Comparison of ENCODE assay signal across 18 mouse cellular contexts in the genomic region with DNA sequence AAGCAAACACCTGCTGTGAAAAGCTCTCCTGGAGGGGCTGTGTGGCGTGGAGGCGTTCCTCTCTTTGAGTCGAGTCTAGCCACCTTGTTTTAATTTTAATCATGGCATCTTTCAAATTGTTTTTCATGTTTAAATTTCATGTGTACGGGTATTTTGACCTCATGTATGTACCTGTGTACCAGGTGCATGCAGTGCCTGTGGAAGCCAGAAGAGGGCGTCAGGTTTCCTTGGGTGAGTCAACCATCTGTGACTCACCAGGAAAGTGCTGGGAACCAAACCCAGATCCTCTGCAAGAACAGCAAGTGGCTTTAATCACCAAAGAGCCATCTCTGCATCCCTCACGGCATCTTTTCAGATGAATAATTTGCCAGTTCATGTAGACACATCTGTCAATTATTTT.
DNase-seq lines count a peak whose midpoint lies in the region; ATAC-seq and TF ChIP-seq lines count a peak whose summit lies in the region.
"Had no signal": no experiment of that assay in that cellular context is flagged by ENCODE, and none has a peak within 500 bp of the region (broad histone marks: within the 10 kb centered on the region; RNA-seq: fewer than 3 reads in every experiment).

No protein-coding gene starts in this region.

- no peaks in the 10 kb centered on the region for H3K4me1 ChIP-seq in liver, postnatal 0 days (ENCODE audit: insufficient read depth)
- no peaks in the 10 kb centered on the region for H3K4me1 ChIP-seq in liver, embryonic 11.5 days (replicated peaks; ENCODE audit: control insufficient read depth, insufficient read depth, low read length)
- H3K4me1 ChIP-seq in E14TG2a.4 (replicated peaks; ENCODE audit: low read depth, low read length) (0 out of 2 replicates have a peak, but pooled peaks cover 5% of the 10 kb centered on the region), MEL (ENCODE audit: control insufficient read depth in 1 of 2, insufficient read depth in 2 of 2, low read length in 2 of 2) (no peaks in the 10 kb centered on the region)
- H3K4me1 ChIP-seq: intestine, embryonic 15.5 days had no signal

- no peak overlapping the region for H3K9ac ChIP-seq in liver, postnatal 0 days (replicated peaks)
- no peak overlapping the region for H3K9ac ChIP-seq in liver, embryonic 11.5 days (ENCODE audit: low read depth, low read length)
- H3K9ac ChIP-seq in MEL (ENCODE audit: control insufficient read depth, low read depth, low read length, poor library complexity, severe bottlenecking): no peak overlapping the region
- H3K9ac ChIP-seq: embryonic facial prominence, embryonic 15.5 days; intestine, embryonic 15.5 days; limb, embryonic 13.5 days; neural tube, embryonic 12.5 days had no signal

- H3K4me3 ChIP-seq in liver, postnatal 0 days (ENCODE audit: low read depth, low read length): no peak overlapping the region
- H3K4me3 ChIP-seq in liver, embryonic 11.5 days (ENCODE audit: low read depth, low read length): no peak overlapping the region
- H3K4me3 ChIP-seq in E14TG2a.4 (replicated peaks; ENCODE audit: low read length) (no peak overlapping the region), MEL (ENCODE audit: control insufficient read depth in 1 of 2, insufficient read depth in 1 of 2, low read depth in 2 of 2, low read length in 2 of 2) (no peak overlapping the region)
- H3K4me3 ChIP-seq: embryonic facial prominence, embryonic 15.5 days; intestine, embryonic 15.5 days; limb, embryonic 13.5 days; neural tube, embryonic 12.5 days had no signal

- TF ChIP-seq EP300 in liver, postnatal 0 days (IDR thresholded peaks at IDR 0.05; ENCODE audit: low read depth): no peak
- no peak for TF ChIP-seq EP300 in MEL (IDR thresholded peaks at IDR 0.05; ENCODE audit: low read depth in 1 of 2, low read length in 2 of 2)

- no peaks in the 10 kb centered on the region for H3K36me3 ChIP-seq in liver, postnatal 0 days (replicated peaks; ENCODE audit: insufficient read depth, low read length)
- no peaks in the 10 kb centered on the region for H3K36me3 ChIP-seq in liver, embryonic 11.5 days (ENCODE audit: control insufficient read depth, insufficient read depth, low read length)
- H3K36me3 ChIP-seq in E14TG2a.4 (ENCODE audit: insufficient read depth, low read length): no peaks in the 10 kb centered on the region
- H3K36me3 ChIP-seq in MEL (ENCODE audit: control insufficient read depth in 1 of 2, insufficient read depth in 2 of 2, low read length in 2 of 2): no peaks in the 10 kb centered on the region
- no peaks in the 10 kb centered on the region for H3K36me3 ChIP-seq in splenic B cell, adult 2 months (ENCODE audit: control insufficient read depth, insufficient read depth, low read length, poor library complexity, severe bottlenecking)
- H3K36me3 ChIP-seq: embryonic facial prominence, embryonic 15.5 days; intestine, embryonic 15.5 days; limb, embryonic 13.5 days; neural tube, embryonic 12.5 days had no signal

- H3K27ac ChIP-seq in liver, postnatal 0 days (ENCODE audit: low read depth): no peak overlapping the region
- H3K27ac ChIP-seq in liver, embryonic 11.5 days (ENCODE audit: low read depth, low read length): no peak overlapping the region
- no peak overlapping the region for H3K27ac ChIP-seq in MEL (ENCODE audit: control insufficient read depth, low read depth, low read length)
- H3K27ac ChIP-seq: embryonic facial prominence, embryonic 15.5 days; intestine, embryonic 15.5 days; limb, embryonic 13.5 days; neural tube, embryonic 12.5 days had no signal

- no peaks in the 10 kb centered on the region for H3K79me2 ChIP-seq in MEL (ENCODE audit: control insufficient read depth, insufficient read depth, low read length, poor library complexity)

- DNase-seq in liver, postnatal 0 days: no peak
- no peak for DNase-seq in liver, embryonic 11.5 days (ENCODE audit: low spot score)
- peak; percentile 16 for DNase-seq in MEL (ENCODE audit: low read depth, low spot score)
- peak; percentile 8 for DNase-seq in splenic B cell, adult 2 months (ENCODE audit: low read depth, low spot score)
- no peak for DNase-seq in layer of hippocampus, adult 9-11 months
- DNase-seq in left cerebral cortex, postnatal 36 days (ENCODE audit: low spot score in 2 of 2): no peak
- DNase-seq: adrenal gland, adult 8-10 months; cerebellum, adult 11 months; cerebellum, postnatal 14 days; embryo, embryonic 11 days; gastrocnemius, postnatal 10 days; heart, adult 18-20 months; spleen, adult 18-20 months had no signal

- WGBS in liver, postnatal 0 days (ENCODE audit: insufficient replicate concordance): 80% methylated on average over 6 of the region's 6 CpGs
- WGBS in liver, embryonic 11.5 days: 82% methylated on average over 6 of the region's 6 CpGs

- 0 out of 2 replicates have a peak, but pooled peaks have one; percentile 10 for TF ChIP-seq CTCF in liver, postnatal 0 days (IDR thresholded peaks at IDR 0.05; ENCODE audit: low read depth)
- peak; percentile 64 for TF ChIP-seq CTCF in E14TG2a.4 (conservative IDR thresholded peaks at IDR 0.05; ENCODE audit: low read length)
- TF ChIP-seq CTCF in MEL (IDR thresholded peaks at IDR 0.05 in 2 of 3, conservative IDR thresholded peaks at IDR 0.05 in 1 of 3; ENCODE audit: control insufficient read depth in 1 of 3, insufficient read depth in 1 of 3, low read depth in 2 of 3, low read length in 3 of 3, poor library complexity in 1 of 3, severe bottlenecking in 1 of 3): peak; percentile 27 to 42 (median 36); a peak in 5 of 6 replicates

- intact Hi-C loops in left cerebral cortex, postnatal 36 days (cut with DNase I): no loop called here

- no peaks in the 10 kb centered on the region for H3K27me3 ChIP-seq in liver, postnatal 0 days (ENCODE audit: insufficient read depth, low read length)
- no peaks in the 10 kb centered on the region for H3K27me3 ChIP-seq in liver, embryonic 11.5 days (replicated peaks; ENCODE audit: control insufficient read depth, insufficient read depth, low read length)
- H3K27me3 ChIP-seq in E14TG2a.4 (ENCODE audit: insufficient read depth, low read length): no peaks in the 10 kb centered on the region; the same call in 1 of the 2 replicates
- H3K27me3 ChIP-seq in MEL (ENCODE audit: control insufficient read depth in 1 of 2, insufficient read depth in 2 of 2, low read length in 2 of 2): no peaks in the 10 kb centered on the region
- H3K27me3 ChIP-seq in splenic B cell, adult 2 months (ENCODE audit: control insufficient read depth, insufficient read depth, low read length, poor library complexity, severe bottlenecking): no peaks in the 10 kb centered on the region
- H3K27me3 ChIP-seq: embryonic facial prominence, embryonic 15.5 days; intestine, embryonic 15.5 days; limb, embryonic 13.5 days; neural tube, embryonic 12.5 days had no signal

- H3K4me2 ChIP-seq in liver, postnatal 0 days (ENCODE audit: low read depth, low read length): no peak overlapping the region
- H3K4me2 ChIP-seq in liver, embryonic 11.5 days: no peak overlapping the region
- H3K4me2 ChIP-seq: embryonic facial prominence, embryonic 15.5 days; intestine, embryonic 15.5 days; limb, embryonic 13.5 days; neural tube, embryonic 12.5 days had no signal

- no peak for TF ChIP-seq POLR2A in MEL (IDR thresholded peaks at IDR 0.05; ENCODE audit: control insufficient read depth in 1 of 2, insufficient read depth in 1 of 2, low read depth in 1 of 2, low read length in 2 of 2, poor library complexity in 1 of 2)

- H3K9me3 ChIP-seq in liver, postnatal 0 days (ENCODE audit: low read length): no peaks in the 10 kb centered on the region
- H3K9me3 ChIP-seq in liver, embryonic 11.5 days (ENCODE audit: control insufficient read depth, low read length): no peaks in the 10 kb centered on the region
- H3K9me3 ChIP-seq in E14TG2a.4 (ENCODE audit: low read length) (0 out of 2 replicates have a peak, but pooled peaks cover 2% of the 10 kb centered on the region), MEL (replicated peaks; ENCODE audit: insufficient read depth, low read length) (no peaks in the 10 kb centered on the region)
- H3K9me3 ChIP-seq: embryonic facial prominence, embryonic 15.5 days; intestine, embryonic 15.5 days; limb, embryonic 13.5 days; neural tube, embryonic 12.5 days had no signal

- ATAC-seq in liver, postnatal 0 days: no peak
- no peak for ATAC-seq in liver, embryonic 11.5 days (replicated peaks; ENCODE audit: low FRiP score)
- ATAC-seq: intestine, embryonic 15.5 days had no signal

- peak; percentile 29 for TF ChIP-seq RAD21 in MEL (IDR thresholded peaks at IDR 0.05; ENCODE audit: low read depth, low read length)

TF ChIP-seq in MEL, 35 proteins besides CTCF, POLR2A, EP300 and RAD21:
- TF ChIP-seq SMC3 (IDR thresholded peaks at IDR 0.05; ENCODE audit: low read depth, low read length) (peak; percentile 43), ZC3H11A (IDR thresholded peaks at IDR 0.05; ENCODE audit: low read depth, low read length) (peak; percentile 49), USF2 (IDR thresholded peaks at IDR 0.05; ENCODE audit: borderline replicate concordance in 1 of 2, insufficient read depth in 1 of 2, low read depth in 1 of 2, low read length in 2 of 2) (no peak)

Comparison
In these comparisons a context has a peak if more than half of its experiments do, and no peak if none do; other contexts are left out.
1. DNase-seq: peak in MEL (single experiment) and splenic B cell, adult 2 months (single experiment); none in liver, postnatal 0 days (single experiment), liver, embryonic 11.5 days (single experiment), layer of hippocampus, adult 9-11 months (single experiment) and left cerebral cortex, postnatal 36 days (0 of 2).
2. CTCF ChIP-seq: peak in every context shown above with its lines; median percentile 64 in E14TG2a.4; 36 in MEL; 10 in liver, postnatal 0 days.